Mouse (Mus musculus): Measurements from ENCODE around the gene Xpnpep1. TPM values are rescaled to one million over a fixed set of nuclear protein-coding genes. Genes with fewer than 3 reads are reported as not detected.

Gene Xpnpep1
- polyA plus RNA-seq, 1 experiment from 2014 or later = 112 TPM

DNA sequence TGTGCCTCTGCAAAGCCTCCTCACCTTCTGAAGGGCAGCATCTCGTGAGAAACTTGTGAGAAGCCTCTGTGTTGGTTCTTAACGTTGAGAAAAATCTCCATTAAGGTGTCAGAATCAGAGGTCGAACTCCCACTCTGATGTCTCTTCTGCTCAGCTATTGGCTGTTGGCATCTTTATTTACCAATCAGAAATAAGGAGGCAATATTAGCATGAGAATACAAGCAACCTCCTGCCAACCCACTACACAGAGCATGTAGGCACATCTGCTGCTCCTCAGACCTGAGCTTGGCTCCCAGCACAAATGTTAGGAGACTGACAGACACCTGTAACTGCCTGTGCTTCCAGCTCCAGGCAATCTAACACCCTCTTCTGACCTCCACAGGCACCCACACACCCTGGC is 22.0 kb upstream of the Xpnpep1 start:
- no peak for ATAC-seq
- TF ChIP-seq EP300 (IDR thresholded peaks at IDR 0.05) (no peak), CTCF (IDR thresholded peaks at IDR 0.05) (no peak)
- no peaks in the 10 kb centered on the region for H3K4me1 ChIP-seq (ENCODE audit: insufficient read depth, low read depth, low read length)
- 48% methylated on average over 3 of the region's 3 CpGs for WGBS
- no peak for DNase-seq (ENCODE audit: low spot score)
- H3K4me2 ChIP-seq (replicated peaks; ENCODE audit: low read depth, low read length) = no peak overlapping the region
- no peaks in the 10 kb centered on the region for H3K27me3 ChIP-seq (replicated peaks; ENCODE audit: insufficient read depth, low read length)
- no peak overlapping the region for H3K4me3 ChIP-seq (ENCODE audit: low read depth, low read length)
- no peak overlapping the region for H3K27ac ChIP-seq (ENCODE audit: low read length)
- H3K36me3 ChIP-seq (ENCODE audit: insufficient read depth, low read length) = no peaks in the 10 kb centered on the region
- H3K9me3 ChIP-seq (ENCODE audit: low read length) = no peaks in the 10 kb centered on the region
- no peak overlapping the region for H3K9ac ChIP-seq (replicated peaks; ENCODE audit: low read depth)

GRCm38 (mm10) chr19:53059344-53060111 is 19.5 kb upstream of the Xpnpep1 start:
- Histone ChIP-seq H3K27me3 (replicated peaks; ENCODE audit: insufficient read depth, low read length) (no peaks in the 10 kb centered on the region), H3K4me3 (ENCODE audit: low read depth, low read length) (no peak overlapping the region), H3K27ac (ENCODE audit: low read length) (no peak overlapping the region), H3K4me2 (replicated peaks; ENCODE audit: low read depth, low read length) (no peak overlapping the region), H3K36me3 (ENCODE audit: insufficient read depth, low read length) (no peaks in the 10 kb centered on the region), H3K9me3 (ENCODE audit: low read length) (no peaks in the 10 kb centered on the region), H3K9ac (replicated peaks; ENCODE audit: low read depth) (no peak overlapping the region), H3K4me1 (ENCODE audit: insufficient read depth, low read depth, low read length) (no peaks in the 10 kb centered on the region)
- DNase-seq (ENCODE audit: low spot score) (no peak), ATAC-seq (no peak)
- TF ChIP-seq EP300 (IDR thresholded peaks at IDR 0.05) (no peak), CTCF (IDR thresholded peaks at IDR 0.05) (no peak)
- WGBS = 79% methylated on average over 16 of the region's 16 CpGs

GRCm38 (mm10) chr19:53058726-53059334 is 18.8 kb upstream of the Xpnpep1 start:
- no peaks in the 10 kb centered on the region for H3K27me3 ChIP-seq (replicated peaks; ENCODE audit: insufficient read depth, low read length)
- H3K27ac ChIP-seq (ENCODE audit: low read length) = no peak overlapping the region
- no peaks in the 10 kb centered on the region for H3K4me1 ChIP-seq (ENCODE audit: insufficient read depth, low read depth, low read length)
- H3K36me3 ChIP-seq (ENCODE audit: insufficient read depth, low read length) = no peaks in the 10 kb centered on the region
- no peak overlapping the region for H3K4me2 ChIP-seq (replicated peaks; ENCODE audit: low read depth, low read length)
- no peak for ATAC-seq
- no peak overlapping the region for H3K4me3 ChIP-seq (ENCODE audit: low read depth, low read length)
- no peaks in the 10 kb centered on the region for H3K9me3 ChIP-seq (ENCODE audit: low read length)
- DNase-seq (ENCODE audit: low spot score) = no peak
- TF ChIP-seq EP300 (IDR thresholded peaks at IDR 0.05) = no peak
- no peak for TF ChIP-seq CTCF (IDR thresholded peaks at IDR 0.05)
- H3K9ac ChIP-seq (replicated peaks; ENCODE audit: low read depth) = no peak overlapping the region
- WGBS = 80% methylated on average over 8 of the region's 8 CpGs

GRCm38 (mm10) chr19:53057980-53058725 is 18.1 kb upstream of the Xpnpep1 start:
- no peak for TF ChIP-seq CTCF (IDR thresholded peaks at IDR 0.05)
- TF ChIP-seq EP300 (IDR thresholded peaks at IDR 0.05) = no peak
- Histone ChIP-seq H3K4me1 (ENCODE audit: insufficient read depth, low read depth, low read length) (no peaks in the 10 kb centered on the region), H3K4me3 (ENCODE audit: low read depth, low read length) (no peak overlapping the region), H3K4me2 (replicated peaks; ENCODE audit: low read depth, low read length) (no peak overlapping the region), H3K36me3 (ENCODE audit: insufficient read depth, low read length) (no peaks in the 10 kb centered on the region), H3K9ac (replicated peaks; ENCODE audit: low read depth) (no peak overlapping the region), H3K27me3 (replicated peaks; ENCODE audit: insufficient read depth, low read length) (no peaks in the 10 kb centered on the region), H3K9me3 (ENCODE audit: low read length) (no peaks in the 10 kb centered on the region), H3K27ac (ENCODE audit: low read length) (no peak overlapping the region)
- no peak for ATAC-seq
- no peak for DNase-seq (ENCODE audit: low spot score)
- 81% methylated on average over 16 of the region's 16 CpGs for WGBS

DNA sequence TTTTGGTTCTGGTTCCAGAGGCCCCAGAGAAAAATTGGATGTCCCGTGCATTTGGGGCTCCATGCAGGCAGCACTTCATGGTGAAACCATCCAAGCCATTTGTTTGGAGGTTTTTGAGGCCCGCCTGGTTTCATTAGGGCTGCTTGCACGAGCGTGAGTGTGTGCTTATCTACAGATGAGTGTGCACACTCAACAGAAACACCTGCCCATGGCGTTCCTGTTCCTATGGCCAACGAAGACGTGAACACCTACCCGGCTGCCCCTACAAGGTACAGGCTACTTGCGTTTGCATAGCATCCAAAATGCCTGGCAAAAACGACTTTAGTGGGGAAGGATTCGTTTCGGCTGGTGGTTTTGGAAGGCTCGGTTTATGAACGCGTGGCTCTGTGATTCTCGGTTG is 13.3 kb upstream of the Xpnpep1 start:
- Histone ChIP-seq H3K36me3 (ENCODE audit: insufficient read depth, low read length) (no peaks in the 10 kb centered on the region), H3K4me1 (ENCODE audit: insufficient read depth, low read depth, low read length) (no peaks in the 10 kb centered on the region), H3K4me3 (ENCODE audit: low read depth, low read length) (no peak overlapping the region), H3K27me3 (replicated peaks; ENCODE audit: insufficient read depth, low read length) (no peaks in the 10 kb centered on the region), H3K9ac (replicated peaks; ENCODE audit: low read depth) (no peak overlapping the region), H3K27ac (ENCODE audit: low read length) (no peak overlapping the region), H3K4me2 (replicated peaks; ENCODE audit: low read depth, low read length) (no peak overlapping the region), H3K9me3 (ENCODE audit: low read length) (no peaks in the 10 kb centered on the region)
- ATAC-seq (no peak), DNase-seq (ENCODE audit: low spot score) (no peak)
- WGBS = 83% methylated on average over 16 of the region's 16 CpGs
- TF ChIP-seq CTCF (IDR thresholded peaks at IDR 0.05) = no peak
- no peak for TF ChIP-seq EP300 (IDR thresholded peaks at IDR 0.05)

GRCm38 (mm10) chr19:53052031-53052670 is 12.1 kb upstream of the Xpnpep1 start:
- Histone ChIP-seq H3K4me3 (ENCODE audit: low read depth, low read length) (no peak overlapping the region), H3K27ac (ENCODE audit: low read length) (no peak overlapping the region), H3K36me3 (ENCODE audit: insufficient read depth, low read length) (no peaks in the 10 kb centered on the region), H3K4me2 (replicated peaks; ENCODE audit: low read depth, low read length) (no peak overlapping the region; the same call in 1 of the 2 replicates), H3K27me3 (replicated peaks; ENCODE audit: insufficient read depth, low read length) (no peaks in the 10 kb centered on the region), H3K9me3 (ENCODE audit: low read length) (no peaks in the 10 kb centered on the region), H3K9ac (replicated peaks; ENCODE audit: low read depth) (no peak overlapping the region), H3K4me1 (ENCODE audit: insufficient read depth, low read depth, low read length) (no peaks in the 10 kb centered on the region)
- TF ChIP-seq EP300 (IDR thresholded peaks at IDR 0.05) = no peak
- WGBS = 39% methylated on average over 19 of the region's 19 CpGs
- ATAC-seq = no peak
- DNase-seq (ENCODE audit: low spot score) = no peak

Data from lung, postnatal 0 days (tissue).